Mouse (Mus musculus) urinary bladder, adult 2 months (tissue): ENCODE data around the gene Cactin. TPM values are rescaled to one million over a fixed set of nuclear protein-coding genes. Genes with fewer than 3 reads are reported as not detected.

Experiments used
- DNase-seq: peaks from one replicate; pipeline ENCODE4 v3.0.0; 2022; ENCODE audit warnings: low spot score
- polyA plus RNA-seq: library from polyadenylated mRNA; depleted of rRNA; stranded (reverse); fragments of >200 nt; gene quantifications from 2 replicates; pipeline ENCODE4 v1.2.3, GENCODE M21; 2012

Cactin gene
- polyA plus RNA-seq, 1 experiment, result 29.5 TPM

- no peak for DNase-seq
Measured at GRCm38 (mm10) chr10:81297845-81298244, 23.1 kb upstream of the Cactin start.

DNA sequence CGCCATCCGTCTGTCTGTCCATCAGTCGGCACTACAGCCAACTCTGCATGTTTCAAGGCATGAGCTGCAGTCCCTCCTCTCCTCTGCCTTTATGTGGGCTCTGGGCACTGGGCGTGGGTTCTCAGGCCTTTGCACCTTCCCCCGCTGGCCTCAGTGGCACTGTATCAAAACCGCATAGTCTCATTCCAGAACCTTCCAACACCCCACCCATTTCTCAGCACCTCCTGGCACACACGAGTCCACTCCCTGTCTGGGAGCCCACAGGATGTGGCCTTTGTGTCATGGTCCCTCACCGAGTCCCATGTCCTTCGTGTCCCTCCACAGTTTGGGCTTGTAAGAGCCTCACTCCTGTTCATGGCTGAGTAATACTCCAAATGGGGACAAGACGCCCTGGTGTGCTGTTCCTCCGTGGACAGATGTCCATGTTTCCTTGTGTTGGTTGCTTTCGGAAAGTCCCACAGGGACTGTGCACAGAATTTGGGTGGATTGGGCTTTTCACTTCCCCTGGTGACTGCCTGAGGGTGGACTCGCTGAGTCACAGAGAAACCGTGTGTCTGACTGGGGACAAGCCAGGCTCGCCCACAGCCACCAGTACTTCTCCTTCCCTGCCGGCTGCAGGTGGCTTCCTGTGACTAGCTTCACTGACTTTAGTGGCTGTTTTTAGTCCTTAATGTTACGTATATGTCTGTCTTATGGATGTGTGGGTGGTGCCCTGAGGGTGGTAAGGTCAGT is 22.4 kb upstream of the Cactin start:
- DNase-seq, result no peak

DNA sequence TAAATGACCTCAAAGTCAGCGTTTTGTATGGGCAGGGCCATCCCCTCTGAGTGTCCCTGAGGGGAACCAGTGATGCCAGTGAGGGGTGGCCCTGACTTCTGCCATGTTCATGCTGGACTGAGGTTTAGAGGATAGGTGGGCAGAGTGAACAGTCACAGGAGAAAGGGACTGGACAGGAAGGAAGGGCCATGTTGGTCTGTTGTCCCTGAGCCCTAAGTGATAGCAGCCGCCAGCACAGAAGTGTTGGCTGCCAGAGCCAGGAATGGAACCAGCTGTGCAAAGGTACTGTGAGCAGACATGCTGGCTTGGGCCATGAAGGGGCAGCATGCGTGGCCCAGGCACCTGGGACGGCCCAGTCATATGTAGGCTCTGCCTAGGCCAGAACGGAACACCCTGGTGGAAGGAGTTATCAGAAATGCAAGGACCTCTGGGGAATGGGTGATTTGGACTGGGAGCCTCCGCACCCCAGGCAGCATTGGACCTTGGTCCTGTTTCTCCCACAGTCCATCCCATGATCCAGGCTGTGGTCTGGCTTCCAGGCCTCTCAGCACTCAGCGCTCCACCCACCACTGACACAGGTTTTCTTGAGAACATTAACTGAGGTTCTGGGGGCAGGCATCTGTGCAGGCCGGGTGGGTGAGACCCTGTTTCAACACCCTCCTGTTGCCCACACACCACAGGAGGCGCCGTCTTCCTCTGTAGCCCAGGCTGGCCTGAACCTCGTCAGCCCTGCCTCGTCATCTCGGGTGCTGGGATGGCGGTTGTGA is 21.1 kb upstream of the Cactin start:
- no peak for DNase-seq

DNA sequence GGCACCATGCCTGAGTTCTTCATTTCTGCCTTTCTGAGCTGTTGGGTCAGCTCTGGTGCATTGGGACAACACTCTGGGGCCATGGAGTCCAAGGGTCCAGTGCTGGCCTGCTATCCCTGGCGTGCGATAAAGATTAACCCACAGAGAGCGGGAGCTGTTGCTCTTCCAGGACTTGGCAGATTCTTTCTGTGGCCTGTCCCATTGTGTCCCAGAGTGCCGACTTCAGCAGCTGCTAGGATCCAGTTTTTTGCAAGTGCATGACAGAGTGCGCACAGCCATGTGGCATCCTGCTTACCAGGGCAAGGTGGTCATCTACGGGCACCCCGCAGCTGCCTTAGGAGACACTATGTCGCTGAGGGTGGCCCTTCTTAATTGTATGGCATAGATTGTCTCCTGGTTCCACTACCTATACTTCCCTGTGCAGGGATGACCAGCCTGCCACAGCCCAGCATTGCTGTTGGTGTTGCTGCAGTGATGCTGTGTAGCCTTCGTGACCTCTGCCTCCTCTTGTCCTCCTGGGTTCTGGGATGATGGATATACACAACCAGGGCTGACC is 20.5 kb upstream of the Cactin start:
- no peak for DNase-seq

GRCm38 (mm10) chr10:81301321-81301720 is 19.6 kb upstream of the Cactin start:
- DNase-seq, result no peak

DNA sequence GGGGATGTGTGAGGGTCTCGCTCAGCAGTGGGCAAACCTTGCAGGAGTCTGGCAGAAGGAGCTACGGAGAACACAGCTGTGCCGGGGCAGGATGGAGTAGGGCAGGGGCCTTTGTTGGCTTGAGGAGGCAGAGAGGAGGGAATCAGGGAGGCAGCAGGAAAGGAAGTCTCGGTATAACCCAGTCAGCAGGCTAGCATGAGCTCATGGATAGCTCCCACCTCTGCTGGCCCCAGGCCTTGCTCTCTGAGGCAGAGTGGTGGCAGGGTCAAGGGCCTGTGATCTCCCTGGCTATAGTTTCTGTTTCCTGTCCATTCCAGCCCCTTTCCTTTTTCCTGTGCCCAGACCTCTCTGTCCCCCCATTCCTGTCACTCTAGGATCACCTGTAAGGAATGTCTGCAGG is 18.6 kb upstream of the Cactin start:
- DNase-seq, result no peak

DNA sequence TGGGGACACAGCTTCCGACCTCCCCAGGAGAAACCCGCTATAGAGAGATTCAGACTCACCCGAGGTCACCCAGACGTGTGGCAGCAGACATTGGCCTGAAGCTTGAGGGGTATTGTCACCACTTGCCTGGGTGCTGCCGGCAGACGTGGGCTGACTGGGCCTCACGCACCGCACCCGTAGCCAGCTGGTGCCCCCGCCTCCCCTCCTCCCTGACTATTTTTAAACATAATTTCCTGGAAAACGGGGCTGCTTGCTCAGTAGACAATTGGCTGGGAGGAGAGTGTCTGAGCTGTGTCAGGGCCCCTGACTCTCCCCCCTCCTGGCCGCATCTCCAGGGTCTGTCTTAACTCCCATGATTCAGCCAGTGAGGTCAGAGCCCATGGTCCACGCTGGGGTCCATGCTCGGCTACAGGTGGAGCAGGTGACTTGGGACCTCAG is 18.1 kb upstream of the Cactin start:
- no peak for DNase-seq

GRCm38 (mm10) chr10:81303258-81303657 is 17.6 kb upstream of the Cactin start:
- DNase-seq, result no peak

DNA sequence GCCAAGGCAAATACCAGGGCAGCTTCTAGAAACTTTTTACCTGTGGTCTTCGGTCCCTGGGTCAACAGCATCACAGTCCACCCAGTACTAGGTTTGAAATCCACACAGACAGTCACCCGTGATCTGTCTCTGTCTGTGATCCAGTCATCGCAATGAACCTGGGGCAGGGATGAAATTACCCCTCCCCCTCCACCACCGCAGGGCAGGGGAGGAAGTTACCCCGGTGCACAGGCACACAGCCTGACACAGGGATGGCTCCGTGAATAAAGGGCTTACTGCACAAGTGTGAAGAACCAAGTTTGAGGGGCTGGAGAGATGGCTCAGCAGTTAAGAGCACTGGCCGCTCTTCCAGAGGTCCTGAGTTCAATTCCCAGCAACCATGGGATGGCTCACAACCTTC is 17.1 kb upstream of the Cactin start:
- no peak for DNase-seq

DNA sequence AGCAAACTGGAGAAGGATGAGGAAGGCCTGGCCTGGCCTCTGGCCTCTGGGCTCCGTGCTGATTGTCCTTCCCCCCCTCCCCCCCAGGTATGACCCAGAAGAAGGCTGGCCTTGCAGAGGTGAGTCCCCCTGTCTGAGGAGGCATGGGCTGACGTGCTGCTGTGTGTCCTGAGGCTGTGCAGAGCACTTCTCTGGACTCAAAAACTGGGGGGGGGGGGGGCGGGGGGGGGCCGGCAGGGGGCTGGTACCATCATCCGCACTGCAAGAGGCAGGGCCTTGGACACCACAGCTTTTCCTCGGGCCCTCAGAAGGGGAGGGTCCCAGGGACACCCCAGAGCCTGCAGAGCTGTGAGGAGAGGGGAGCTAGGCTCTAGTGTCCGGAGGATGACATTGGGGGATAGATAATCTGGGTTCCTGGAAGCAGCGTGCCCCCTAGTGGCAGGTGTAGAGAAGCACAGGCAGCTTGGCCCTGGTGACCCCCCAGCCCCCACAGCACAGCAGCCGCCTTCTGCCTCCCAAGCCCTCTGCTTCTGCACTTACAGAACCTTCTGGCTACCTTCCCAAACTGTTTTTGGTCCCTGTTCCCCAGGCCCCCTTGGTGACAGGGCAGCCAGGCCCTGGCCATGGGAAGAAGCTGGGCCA is 16.2 kb upstream of the Cactin start:
- no peak for DNase-seq

DNA sequence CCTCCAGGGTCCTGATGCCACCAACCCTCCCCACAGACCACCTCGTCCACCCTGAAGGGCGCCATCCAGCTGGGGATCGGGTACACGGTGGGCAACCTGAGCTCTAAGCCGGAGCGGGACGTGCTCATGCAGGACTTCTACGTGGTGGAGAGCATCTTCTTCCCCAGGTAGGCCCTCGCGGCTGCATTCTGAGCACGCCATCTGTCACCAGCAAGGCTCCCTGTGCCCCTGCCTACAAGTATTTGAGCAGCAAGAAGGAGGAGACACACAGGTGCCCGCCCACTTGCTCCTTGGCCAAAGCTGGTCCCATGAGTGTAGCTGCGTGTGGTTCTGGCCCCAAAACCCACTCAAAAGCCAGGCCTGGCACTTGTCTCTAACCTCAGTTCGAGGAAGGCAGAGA is 15.2 kb upstream of the Cactin start:
- DNase-seq, result no peak

- DNase-seq, result no peak
Measured at GRCm38 (mm10) chr10:81306173-81306668, 14.7 kb upstream of the Cactin start.

DNA sequence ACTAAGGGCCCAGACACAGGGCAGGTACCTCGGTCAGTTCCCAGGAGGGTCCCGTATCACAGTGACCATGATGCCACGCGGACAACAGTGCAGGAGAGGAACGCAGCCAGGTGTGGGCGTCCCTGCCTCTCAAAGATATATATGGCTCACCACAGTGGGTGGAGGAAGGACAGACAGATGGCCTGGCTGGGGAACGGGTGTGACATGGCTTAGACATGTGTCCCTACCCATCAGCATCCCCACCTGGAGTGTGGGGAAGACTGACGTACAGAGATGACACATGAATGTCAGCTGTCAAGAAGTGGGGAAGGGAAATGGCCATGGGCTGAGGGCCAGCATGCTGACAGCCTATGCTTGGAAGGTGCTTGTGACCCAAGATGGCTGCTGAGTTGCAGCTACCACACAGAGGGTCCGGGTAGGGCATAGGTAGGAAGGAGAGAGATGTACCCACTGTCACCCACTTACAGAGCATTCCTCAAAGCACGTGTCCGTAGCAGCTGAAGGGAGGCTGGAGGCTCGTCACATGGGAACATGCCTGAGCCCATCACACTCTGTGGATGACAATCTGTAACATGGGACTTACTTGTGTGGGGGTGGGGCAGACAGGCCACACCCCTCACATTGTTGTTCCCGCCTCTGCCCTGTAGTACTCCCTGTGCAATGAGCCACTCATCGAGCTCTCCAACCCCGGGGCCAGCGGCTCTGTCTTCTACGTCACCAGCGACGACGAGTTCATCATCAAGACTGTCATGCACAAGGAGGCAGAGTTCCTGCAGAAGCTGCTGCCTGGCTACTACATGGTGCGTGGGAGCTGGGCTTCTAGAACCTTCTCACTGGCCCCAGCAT is 13.8 kb upstream of the Cactin start:
- DNase-seq, result no peak

- no peak for DNase-seq
Measured at GRCm38 (mm10) chr10:81309571-81309970, 11.3 kb upstream of the Cactin start.

- no peak for DNase-seq
Measured at GRCm38 (mm10) chr10:81313581-81313980, 7.3 kb upstream of the Cactin start.

DNA sequence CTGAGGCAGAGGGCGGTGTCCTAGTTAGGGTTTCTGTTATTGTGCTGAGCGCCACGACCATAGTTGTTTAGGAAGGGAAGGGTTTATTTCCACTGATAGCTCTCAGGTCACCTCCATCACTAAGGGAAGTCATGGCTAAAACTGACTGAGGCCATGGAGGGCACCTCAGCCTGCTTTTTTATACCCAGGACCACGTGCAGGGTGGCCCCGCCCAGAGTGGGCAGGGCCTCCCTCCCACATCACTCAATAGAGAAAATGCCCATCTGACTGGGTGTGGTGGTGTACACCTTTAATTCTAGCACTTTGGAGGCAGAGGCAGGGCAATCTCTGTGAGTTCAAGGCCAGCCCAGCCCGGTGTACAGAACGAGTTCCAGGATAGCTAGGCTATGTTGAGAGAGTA is 6.7 kb upstream of the Cactin start:
- no peak for DNase-seq

DNA sequence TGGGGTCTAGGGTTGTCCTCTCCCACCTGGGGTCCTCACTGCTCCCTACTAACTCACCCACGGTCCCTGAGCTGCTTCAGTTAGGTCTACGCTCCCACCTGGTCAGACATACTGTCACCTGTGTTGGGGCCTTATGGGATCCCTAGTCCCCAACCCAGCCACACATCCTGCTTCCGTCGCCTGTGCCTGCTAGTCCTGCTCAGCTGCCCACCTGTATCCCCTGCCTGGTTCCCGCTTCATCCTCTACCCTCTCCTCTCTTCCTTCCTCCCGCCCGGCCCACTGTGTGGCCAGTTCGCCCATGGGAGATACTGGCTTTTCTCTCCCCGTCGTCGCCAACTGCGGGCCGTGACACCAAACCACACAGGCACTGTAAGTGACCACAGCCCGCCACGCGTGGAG is 5.3 kb upstream of the Cactin start:
- DNase-seq, result no peak

- DNase-seq, result no peak
Measured at GRCm38 (mm10) chr10:81316338-81317060, 4.4 kb upstream of the Cactin start.

- no peak for DNase-seq
Measured at GRCm38 (mm10) chr10:81317273-81317672, 3.6 kb upstream of the Cactin start.

DNA sequence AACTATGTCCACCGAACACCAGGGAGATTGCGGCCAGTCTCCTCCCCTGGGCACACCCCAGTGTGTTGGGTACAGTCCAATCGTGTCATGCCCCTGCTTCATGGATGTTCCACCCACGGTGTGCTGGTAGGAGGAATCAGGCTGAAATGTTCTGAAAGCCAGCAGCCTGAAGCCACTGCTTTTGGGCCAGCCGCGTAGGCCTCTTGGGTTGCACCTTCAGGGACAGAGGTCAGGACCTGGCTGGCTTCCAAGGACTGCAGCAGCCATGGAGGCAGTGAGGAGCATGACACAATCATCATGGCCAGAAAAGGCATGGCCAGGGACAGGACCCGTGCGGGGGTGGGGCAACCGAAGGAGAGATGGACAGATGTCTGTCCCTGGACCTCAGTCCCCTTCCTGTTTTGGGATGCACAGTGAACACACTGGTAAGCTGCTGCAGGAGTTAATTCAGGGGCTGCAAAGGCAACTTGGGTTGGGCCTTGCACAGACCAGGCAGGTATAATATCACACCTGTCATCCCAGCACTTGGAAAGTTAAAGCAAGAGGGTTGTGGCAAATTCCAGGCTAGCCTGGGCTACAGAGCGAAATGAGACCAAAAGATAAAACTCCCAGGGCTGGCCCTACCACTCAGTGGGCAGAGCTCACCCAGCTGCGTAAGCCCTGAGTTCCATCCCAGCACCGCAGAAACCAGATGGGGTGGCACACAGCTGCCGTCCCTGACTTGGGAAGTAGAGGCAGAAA is 2.1 kb upstream of the Cactin start:
- DNase-seq, result no peak
